Mouse (Mus musculus): Measurements from ENCODE around the gene Prdm11.

DNA sequence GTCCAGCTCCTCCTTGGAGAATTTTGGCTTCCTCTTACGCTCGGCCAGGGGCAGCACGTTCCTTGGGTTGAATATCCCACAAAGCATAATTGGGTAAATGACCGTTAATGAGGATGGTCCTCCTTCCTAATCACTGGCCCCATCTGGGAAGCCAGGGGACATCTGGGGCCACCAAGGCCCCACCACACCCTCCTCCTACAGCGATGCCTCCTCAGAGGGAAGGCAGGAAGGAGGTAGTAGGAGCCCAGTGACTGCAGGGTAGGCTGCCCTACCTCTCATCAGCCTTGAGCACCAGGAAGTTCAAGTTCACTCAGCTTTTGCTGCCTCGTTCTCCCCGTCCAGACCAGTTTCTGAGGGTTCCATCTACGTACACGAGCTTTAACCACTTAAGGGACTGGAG, 56.4 kb downstream of the Prdm11 start:
- no peak for TF ChIP-seq POLR2A (IDR thresholded peaks at IDR 0.05; ENCODE audit: extremely low read depth, insufficient read depth, low read length)
- no peak for TF ChIP-seq CTCF (IDR thresholded peaks at IDR 0.05; ENCODE audit: low read depth, low read length)
